Mouse (Mus musculus) heart, adult 18-20 months (tissue): ENCODE results near the gene Olfr1385. TPM values are rescaled to one million over a fixed set of nuclear protein-coding genes. Genes with fewer than 3 reads are reported as not detected.
"Not testable (repeated sequence)": the region's sequence is repeated elsewhere in the genome, so short reads cannot be mapped to it uniquely, and the experiment has no call there.

Experiments used
- DNase-seq, 2 experiments: peaks; one replicate each; pipeline ENCODE4 v3.0.0; 2021 to 2022; ENCODE audit warnings: mixed read lengths in 1 of 2
- long read RNA-seq, 2 experiments: library from polyadenylated mRNA; stranded (forward); transcript quantifications; one replicate each; pipeline ENCODE4 v2.0.0; 2021
- total RNA-seq, 2 experiments: library from RNA; stranded (reverse); gene quantifications; 2 replicates each; pipeline ENCODE4 v1.2.3; 2021

The Olfr1385 gene
- not detected for total RNA-seq
- long read RNA-seq, experiment 1: 0 reads
- long read RNA-seq, experiment 2: 0 reads

GRCm38 (mm10) chr11:49488770-49489169, at the start of gene Olfr1385:
Gene Olfr1385, plus strand, starts transcription at chr11:49489070.
- DNase-seq: not testable (repeated sequence)

- DNase-seq: no peak
Measured at GRCm38 (mm10) chr11:49455043-49455442, 33.8 kb upstream of the Olfr1385 start, which contains the start of gene Olfr1387. Gene Olfr1387, plus strand, starts transcription at chr11:49455343.

DNA sequence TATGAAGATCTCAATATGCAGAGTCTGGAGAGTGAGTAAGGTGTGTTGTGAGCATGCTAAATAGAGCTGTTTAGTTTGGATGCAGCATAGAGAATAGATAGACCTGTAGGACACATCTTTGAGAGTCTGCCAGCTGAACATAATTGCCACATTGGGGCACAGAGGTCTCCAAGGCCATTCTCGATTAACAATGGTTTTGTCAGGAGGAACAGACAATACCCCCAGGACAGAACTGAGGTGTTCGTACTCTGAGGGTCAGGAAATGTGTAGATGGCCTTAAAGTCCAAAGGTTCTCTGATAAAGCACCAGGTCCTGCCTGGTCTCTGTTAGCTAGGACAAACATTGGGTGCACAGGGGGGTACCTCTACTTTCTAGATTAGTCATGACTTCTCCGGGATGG, 24.1 kb upstream of the Olfr1385 start, which contains the start of gene Olfr1386:
TSS of gene Olfr1386 (plus strand) at position 301 of the 400 bp plus-strand sequence.
- DNase-seq: not testable (repeated sequence)

DNA sequence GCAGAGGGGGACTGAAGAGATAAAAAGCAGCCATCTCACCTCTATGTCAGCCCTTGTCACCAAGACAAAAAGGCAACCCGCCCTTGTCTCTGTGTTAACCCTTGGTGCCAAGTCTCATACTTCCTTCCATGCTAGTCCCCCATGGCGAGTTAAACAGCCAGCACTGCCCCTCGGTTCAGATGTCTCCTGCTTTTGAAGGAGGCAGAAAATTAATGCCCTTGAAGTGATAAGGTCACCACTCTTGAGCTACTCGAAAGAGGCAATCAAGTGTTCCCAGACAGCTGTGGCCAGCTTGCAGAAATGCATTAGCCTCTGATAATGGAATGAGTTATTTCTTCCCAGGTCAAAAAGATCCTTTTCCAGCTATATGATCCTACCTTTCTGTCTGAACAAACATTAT, 2.9 kb upstream of the Olfr1385 start:
- DNase-seq: no peak

DNA sequence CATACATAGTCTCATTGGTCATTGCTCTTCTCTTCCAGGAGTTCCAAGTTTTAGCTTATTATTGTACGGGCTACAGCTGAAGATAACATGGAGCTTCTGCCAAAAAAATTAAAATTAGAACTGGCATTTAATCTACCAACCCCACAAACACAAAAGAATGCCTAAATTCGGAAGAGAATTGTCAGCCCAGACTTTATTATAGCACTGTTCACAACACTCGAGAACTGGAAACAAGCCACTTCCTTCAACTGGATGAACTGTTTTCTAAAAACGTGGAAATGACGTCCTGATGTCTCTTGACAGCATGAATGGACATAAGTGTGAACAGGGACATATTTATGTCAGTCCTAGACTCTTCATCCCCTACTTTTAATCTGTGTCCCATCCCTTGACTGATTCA, 29.2 kb downstream of the Olfr1385 start:
- DNase-seq: no peak

DNA sequence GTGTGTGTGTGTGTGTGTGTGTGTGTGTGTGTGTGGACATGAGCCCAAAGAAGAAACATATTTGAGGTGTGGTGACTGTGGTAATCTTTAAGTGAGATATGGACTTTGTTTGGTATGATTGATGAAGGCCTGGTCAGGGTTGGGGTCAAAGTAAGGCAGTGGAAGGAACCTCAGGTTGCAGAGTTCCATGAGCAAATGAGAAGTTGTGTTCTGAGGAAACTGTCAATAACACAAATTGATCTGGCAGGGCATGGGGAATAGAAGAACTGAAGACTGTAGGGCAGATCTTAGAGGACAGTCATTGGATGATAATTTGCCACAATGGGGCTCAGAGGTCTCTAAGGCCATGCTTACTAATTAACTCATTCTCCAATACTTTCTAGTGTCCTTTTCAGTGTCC, 30.5 kb downstream of the Olfr1385 start, which contains the start of gene Olfr1383:
TSS of gene Olfr1383 (plus strand) at position 301 of the 400 bp plus-strand sequence.
- no peak for DNase-seq

- no peak for DNase-seq
Measured at GRCm38 (mm10) chr11:49527947-49528346, 39.1 kb downstream of the Olfr1385 start, which contains the start of gene Olfr1382. Gene Olfr1382, plus strand, starts transcription at chr11:49528247.

- no peak for DNase-seq
Measured at GRCm38 (mm10) chr11:49532761-49533160, 43.9 kb downstream of the Olfr1385 start.

GRCm38 (mm10) chr11:49536631-49537030, 47.8 kb downstream of the Olfr1385 start:
- DNase-seq: peak; percentile 1 to 10

DNA sequence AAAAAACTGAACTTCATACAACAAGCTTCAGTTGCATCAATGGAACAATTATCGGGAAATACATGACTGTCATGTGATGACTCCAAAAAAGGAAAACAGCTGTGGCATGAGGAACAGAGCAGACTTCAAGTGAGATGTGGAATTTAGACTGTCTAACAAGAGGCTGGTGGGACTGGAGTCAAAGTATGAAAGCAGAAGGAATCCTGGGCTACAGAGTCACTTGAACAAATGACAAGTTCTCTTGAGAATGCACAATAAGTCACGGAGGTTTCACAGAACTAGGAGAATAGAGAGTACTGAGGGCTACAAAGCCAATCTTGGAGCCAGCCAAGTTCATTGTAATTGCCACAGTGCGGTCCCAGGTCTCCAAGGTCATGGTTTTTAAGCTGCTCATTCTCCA, 54.3 kb downstream of the Olfr1385 start, which contains the start of gene Olfr1381:
TSS of gene Olfr1381 (plus strand) at position 301 of the 400 bp plus-strand sequence.
- DNase-seq: not testable (repeated sequence)

Other genes with a start within 250 kb of the Olfr1385 start
- gene Mgat1, start 244.9 kb upstream of the Olfr1385 start, total RNA-seq: 10 to 100 TPM; 67.1 TPM
- gene Olfr1393, start 210.8 kb upstream of the Olfr1385 start, total RNA-seq: under 1 TPM; 0.41 to 0.69 TPM
- gene Olfr1392, start 203.8 kb upstream of the Olfr1385 start, total RNA-seq: not detected
- not detected for gene Olfr10, start 184.3 kb upstream of the Olfr1385 start, total RNA-seq
- gene Olfr1391, start 166.3 kb upstream of the Olfr1385 start, total RNA-seq: not detected
- not detected for gene Olfr1390, start 153.9 kb upstream of the Olfr1385 start, total RNA-seq
- not detected for gene Olfr1389, start 66.0 kb upstream of the Olfr1385 start, total RNA-seq
- under 1 TPM; 0.15 TPM for gene Olfr1388, start 52.4 kb upstream of the Olfr1385 start, total RNA-seq
- not detected for gene Olfr1387, start 33.7 kb upstream of the Olfr1385 start, total RNA-seq
- not detected for gene Olfr1386, start 24.0 kb upstream of the Olfr1385 start, total RNA-seq
- gene Olfr1384, start 17.7 kb downstream of the Olfr1385 start, total RNA-seq: not detected
- gene Olfr1383, start 30.6 kb downstream of the Olfr1385 start, total RNA-seq: under 1 TPM; 0.50 to 0.75 TPM
- gene Olfr1382, start 39.2 kb downstream of the Olfr1385 start, total RNA-seq: not detected
- gene Olfr1381, start 54.4 kb downstream of the Olfr1385 start, total RNA-seq: not detected
- gene Olfr1380, start 67.8 kb downstream of the Olfr1385 start, total RNA-seq: not detected
- 10 to 100 TPM; 11.0 TPM for gene Flt4, start 120.2 kb downstream of the Olfr1385 start, total RNA-seq
- 100 to 1,000 TPM in 1 of 2 experiments, not detected in 1; 127 TPM for gene Scgb3a1, start 174.5 kb downstream of the Olfr1385 start, total RNA-seq
- gene Cnot6, start 223.7 kb downstream of the Olfr1385 start, total RNA-seq: 10 to 100 TPM; 21.0 to 21.5 TPM